Mouse (Mus musculus) subcutaneous adipose tissue, adult 2 months (tissue): ENCODE measurements around the gene Dnaaf3. TPM values are rescaled to one million over a fixed set of nuclear protein-coding genes. Genes with fewer than 3 reads are reported as not detected.

Source experiments
- polyA plus RNA-seq: library from polyadenylated mRNA; depleted of rRNA; stranded (reverse); fragments of >200 nt; gene quantifications from 2 replicates; pipeline ENCODE4 v1.2.3, GENCODE M21; 2012; ENCODE audit warnings: low replicate concordance; rRNA removed

Dnaaf3 gene
- 3.1 and 6.7 TPM in 2 replicates for polyA plus RNA-seq

GRCm38 (mm10) chr7:4532005-4532729, at the start of gene Dnaaf3:
TSS of gene Dnaaf3 (minus strand) at chr7:4532453.

GRCm38 (mm10) chr7:4547221-4547641, 15.0 kb upstream of the Dnaaf3 start, which contains the start of gene Syt5:
TSS of gene Syt5 (minus strand) at chr7:4547541.

GRCm38 (mm10) chr7:4524212-4524922, 7.9 kb downstream of the Dnaaf3 start, which contains the start of gene Tnni3:
TSS of gene Tnni3 (minus strand) at chr7:4524229.

GRCm38 (mm10) chr7:4516332-4517050, 15.8 kb downstream of the Dnaaf3 start, which contains the start of gene Tnnt1:
TSS of gene Tnnt1 (minus strand) at chr7:4516382.

GRCm38 (mm10) chr7:4501558-4502397, 30.5 kb downstream of the Dnaaf3 start, which contains the start of gene Ppp1r12c:
TSS of gene Ppp1r12c (minus strand) at chr7:4501680.

Other genes starting within 250 kb of the Dnaaf3 start
- gene Ncr1, start 194.7 kb downstream of the Dnaaf3 start, polyA plus RNA-seq, result 0.86 and 3.1 TPM in 2 replicates
- not detected in 2 replicates for gene Gp6, start 134.7 kb downstream of the Dnaaf3 start, polyA plus RNA-seq
- 15.7 and 23.9 TPM in 2 replicates for gene Rdh13, start 86.8 kb downstream of the Dnaaf3 start, polyA plus RNA-seq
- 1.5 and 11.2 TPM in 2 replicates for gene Eps8l1, start 71.8 kb downstream of the Dnaaf3 start, polyA plus RNA-seq
- 64.3 and 145 TPM in 2 replicates for gene Ppp1r12c, start 30.8 kb downstream of the Dnaaf3 start, polyA plus RNA-seq
- gene Tnnt1, start 16.1 kb downstream of the Dnaaf3 start, polyA plus RNA-seq, result 0.43 and 3.1 TPM in 2 replicates
- gene Tnni3, start 8.2 kb downstream of the Dnaaf3 start, polyA plus RNA-seq, result 2.8 and 4.5 TPM in 2 replicates
- 0.30 and 0.50 TPM in 2 replicates for gene Syt5, start 15.1 kb upstream of the Dnaaf3 start, polyA plus RNA-seq
- gene Ptprh, start 71.6 kb upstream of the Dnaaf3 start, polyA plus RNA-seq, result 0.59 TPM in 1 of 2 replicates, not detected in the other
- gene Tmem86b, start 99.0 kb upstream of the Dnaaf3 start, polyA plus RNA-seq, result 9.6 and 15.2 TPM in 2 replicates
- gene Ppp6r1, start 126.6 kb upstream of the Dnaaf3 start, polyA plus RNA-seq, result 77.9 and 140 TPM in 2 replicates
- 36.3 and 51.8 TPM in 2 replicates for gene Hspbp1, start 152.6 kb upstream of the Dnaaf3 start, polyA plus RNA-seq
- 2.8 and 14.9 TPM in 2 replicates for gene Brsk1, start 158.2 kb upstream of the Dnaaf3 start, polyA plus RNA-seq
- gene Tmem150b, start 192.8 kb upstream of the Dnaaf3 start, polyA plus RNA-seq, result 1.5 and 1.7 TPM in 2 replicates
- 69.5 and 121 TPM in 2 replicates for gene Kmt5c, start 207.7 kb upstream of the Dnaaf3 start, polyA plus RNA-seq
- 20.8 and 97.5 TPM in 2 replicates for gene Cox6b2, start 220.6 kb upstream of the Dnaaf3 start, polyA plus RNA-seq
- not detected in 2 replicates for gene Fam71e2, start 238.8 kb upstream of the Dnaaf3 start, polyA plus RNA-seq